Mouse (Mus musculus) frontal cortex, adult (tissue): ENCODE data around the gene Col24a1.

Experiments used
- ATAC-seq: cut with Nextera tagmentation; 2 replicates; pipeline ENCODE4 v1.9.2; 2017; ENCODE audit warnings: mild to moderate bottlenecking, moderate library complexity, mixed read lengths; ENCODE audit not compliant: low TSS enrichment

Gene Col24a1

DNA sequence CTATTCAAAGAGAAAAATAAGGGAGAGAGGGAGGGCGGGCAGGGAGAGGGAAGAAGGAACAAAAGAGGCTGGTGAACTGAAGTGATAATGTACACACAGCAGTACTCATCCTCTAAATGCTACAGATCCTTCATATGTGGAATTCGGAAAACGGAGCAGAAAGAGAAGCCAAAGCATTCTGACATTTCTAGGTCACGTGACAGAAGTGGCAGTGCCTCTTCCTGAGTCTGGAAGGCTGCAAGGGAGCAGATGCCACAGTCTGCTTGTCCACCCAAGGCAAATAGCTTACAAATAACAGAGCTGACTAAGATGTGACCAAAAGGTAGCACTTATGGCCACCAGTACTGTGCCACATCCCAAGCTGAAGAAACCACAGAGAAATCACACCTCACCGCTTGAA, 164.8 kb downstream of the Col24a1 start:
- no peak for ATAC-seq

DNA sequence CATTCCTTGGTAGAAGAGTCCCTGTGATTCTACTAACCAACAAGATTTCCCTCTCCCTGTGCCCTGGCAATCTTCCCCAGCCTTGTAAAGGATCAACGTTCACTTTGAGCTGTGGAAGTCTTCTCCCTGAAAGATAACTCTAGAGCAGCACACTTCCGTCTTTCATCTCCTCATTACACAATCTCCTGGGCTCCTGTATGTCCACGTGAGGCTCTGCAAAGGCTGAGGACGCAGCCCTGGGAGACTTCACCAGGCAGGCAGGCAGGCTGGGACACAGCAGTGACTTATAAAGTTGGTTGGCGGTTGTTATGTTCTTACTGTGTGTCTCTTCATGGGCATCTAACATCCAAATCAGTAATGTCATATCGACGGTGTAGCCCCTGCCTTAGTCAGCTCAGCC, 170.1 kb downstream of the Col24a1 start:
- peak; percentile 88 for ATAC-seq

DNA sequence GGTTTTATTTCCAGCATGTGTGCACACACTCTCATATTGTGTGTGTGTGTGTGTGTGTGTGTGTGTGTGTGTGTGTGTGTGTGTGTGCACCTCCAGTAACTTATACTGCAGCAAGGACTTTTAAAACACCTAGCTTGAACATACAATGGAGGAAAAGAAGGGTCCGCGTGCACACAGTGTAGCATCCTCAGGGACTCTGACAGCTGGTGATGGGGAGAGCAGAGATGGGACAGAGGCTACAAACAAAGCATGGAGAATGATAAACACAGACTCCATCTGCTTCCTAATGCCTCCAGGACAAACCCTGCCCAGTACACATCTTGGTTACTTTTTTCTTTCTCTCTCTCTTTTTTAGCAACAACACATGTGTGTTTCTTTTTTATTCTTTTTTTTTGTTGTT, 171.5 kb downstream of the Col24a1 start:
- ATAC-seq, result no peak

DNA sequence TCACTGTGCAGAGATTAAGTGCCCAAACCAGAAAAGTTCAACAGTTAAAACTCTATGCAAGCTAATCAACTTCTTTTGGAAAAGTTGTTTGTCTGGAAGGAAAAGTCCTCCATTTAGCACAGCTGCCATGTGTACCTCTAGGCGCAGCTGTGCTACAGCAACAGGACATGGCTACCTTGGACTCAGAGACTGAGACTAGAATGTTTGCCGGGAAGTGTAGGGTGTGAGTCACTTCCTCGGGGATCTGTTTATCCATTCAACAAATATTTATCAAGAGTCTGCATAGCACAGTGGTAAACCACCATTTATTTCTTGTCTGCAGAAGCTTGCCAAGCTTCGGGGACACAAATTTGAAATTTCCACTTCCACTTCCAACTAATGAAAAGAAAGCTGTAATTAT, 178.8 kb downstream of the Col24a1 start:
- no peak for ATAC-seq

DNA sequence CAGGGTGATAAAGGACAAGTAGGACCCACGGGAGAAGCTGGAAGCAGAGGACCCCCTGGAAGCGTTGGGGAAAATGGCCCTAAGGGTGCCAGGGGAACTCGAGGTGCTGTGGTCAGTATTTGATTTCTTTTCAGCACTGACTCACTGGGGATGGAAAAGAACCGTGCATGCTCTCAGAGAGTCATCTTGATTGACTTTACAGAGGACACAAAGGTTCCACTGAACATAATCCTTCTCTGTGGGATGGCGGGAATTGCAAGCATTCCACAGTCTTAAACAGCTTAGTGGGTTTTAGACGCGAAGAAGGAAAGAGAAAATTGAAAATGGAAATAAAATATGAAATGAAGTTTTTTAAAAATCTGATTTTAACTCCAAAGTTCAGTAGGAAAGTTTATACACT, 181.9 kb downstream of the Col24a1 start:
- ATAC-seq, result no peak

DNA sequence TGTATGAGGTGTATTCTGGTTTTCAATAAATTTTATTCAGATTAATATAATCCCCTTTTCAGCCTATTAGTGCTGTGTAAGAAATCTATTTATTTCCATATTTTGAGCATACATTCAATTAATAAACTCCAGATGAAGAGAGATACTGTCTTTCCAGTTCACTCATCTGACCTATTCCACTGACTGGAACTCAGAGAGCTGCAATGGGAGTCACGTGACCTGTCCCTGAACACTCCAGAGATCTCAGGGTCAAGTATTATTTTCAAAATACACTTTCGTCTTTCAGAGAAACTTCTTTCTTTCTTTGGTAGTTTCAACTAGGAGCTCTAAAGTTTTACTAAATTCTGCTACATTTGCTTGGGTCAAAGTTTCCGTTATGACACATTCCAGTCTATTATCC, 184.4 kb downstream of the Col24a1 start:
- ATAC-seq, result no peak

DNA sequence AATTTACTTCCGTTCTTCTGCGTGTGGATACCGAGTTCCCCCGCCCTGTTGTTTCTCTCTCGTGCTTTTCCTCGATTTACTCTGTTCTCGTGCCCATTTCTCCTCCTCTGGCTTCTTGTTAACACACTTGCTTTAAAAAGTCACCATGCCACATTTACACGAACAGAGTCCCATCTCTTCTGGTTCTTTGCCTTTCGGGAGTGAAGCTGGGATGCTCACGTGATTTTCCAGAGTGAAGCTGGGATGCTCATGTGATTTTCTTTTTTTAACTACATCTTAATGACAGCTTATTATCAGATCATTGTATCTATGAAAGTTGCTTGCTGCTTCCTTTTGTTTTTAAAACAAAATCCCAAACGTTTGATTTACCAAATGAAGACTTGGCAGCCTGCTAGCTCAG, 184.8 kb downstream of the Col24a1 start:
- no peak for ATAC-seq

DNA sequence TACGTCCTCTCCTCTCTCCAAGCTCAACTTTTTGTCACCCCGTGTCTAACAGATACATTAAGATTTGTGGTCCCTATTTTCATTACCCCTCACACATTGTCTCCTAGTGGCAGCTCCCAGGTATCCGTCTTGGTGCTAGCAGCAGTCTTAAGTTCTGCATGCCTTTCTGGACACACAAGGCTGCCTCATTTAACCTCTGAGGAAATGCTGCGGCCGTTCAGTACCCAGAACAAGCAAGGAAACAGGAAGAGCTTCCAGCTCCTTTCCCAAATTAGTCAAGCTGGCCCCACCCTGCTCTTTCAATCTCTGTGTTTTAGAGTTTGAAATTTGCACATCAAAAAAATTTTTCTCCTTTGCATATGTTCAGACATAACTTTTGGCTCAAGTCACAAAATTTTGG, 186.2 kb downstream of the Col24a1 start:
- ATAC-seq, result no peak

DNA sequence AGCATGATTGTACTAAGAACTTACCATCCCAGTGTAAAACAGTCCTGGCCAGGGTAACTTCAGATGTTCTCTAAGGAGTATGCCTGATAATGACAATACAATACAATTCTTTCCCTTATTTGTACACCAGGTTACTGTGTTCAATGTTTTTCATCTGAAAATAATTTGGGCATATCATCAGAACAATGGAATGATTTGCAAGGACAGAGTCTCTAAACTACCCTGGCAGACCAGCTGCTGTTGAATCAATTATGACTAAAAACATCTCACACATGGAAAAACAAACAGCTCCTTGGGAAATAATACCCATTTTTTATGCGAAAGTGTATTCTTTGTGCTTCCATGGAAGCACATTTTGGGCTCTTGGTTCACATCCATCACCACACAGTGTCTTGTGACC, 198.0 kb downstream of the Col24a1 start:
- ATAC-seq, result no peak

DNA sequence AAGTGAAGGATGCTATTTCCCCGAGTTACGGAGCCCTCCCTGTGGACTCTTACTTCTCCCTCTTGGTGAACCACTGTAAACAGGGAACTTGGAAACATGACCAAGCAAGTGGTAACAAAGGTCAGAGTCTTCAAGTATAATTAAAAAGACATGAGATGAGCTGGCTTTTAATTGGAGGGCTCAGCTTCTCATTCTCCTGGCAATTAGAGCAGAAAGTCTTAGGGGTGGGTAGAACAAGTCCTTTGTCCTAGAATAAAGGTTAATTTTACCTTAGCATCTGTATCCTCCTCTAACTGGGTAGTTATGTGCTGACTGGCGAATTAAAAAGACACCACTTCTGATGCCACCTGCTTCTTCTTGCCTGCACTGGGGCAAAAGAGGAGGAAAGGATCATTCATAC, 199.1 kb downstream of the Col24a1 start:
- no peak for ATAC-seq

DNA sequence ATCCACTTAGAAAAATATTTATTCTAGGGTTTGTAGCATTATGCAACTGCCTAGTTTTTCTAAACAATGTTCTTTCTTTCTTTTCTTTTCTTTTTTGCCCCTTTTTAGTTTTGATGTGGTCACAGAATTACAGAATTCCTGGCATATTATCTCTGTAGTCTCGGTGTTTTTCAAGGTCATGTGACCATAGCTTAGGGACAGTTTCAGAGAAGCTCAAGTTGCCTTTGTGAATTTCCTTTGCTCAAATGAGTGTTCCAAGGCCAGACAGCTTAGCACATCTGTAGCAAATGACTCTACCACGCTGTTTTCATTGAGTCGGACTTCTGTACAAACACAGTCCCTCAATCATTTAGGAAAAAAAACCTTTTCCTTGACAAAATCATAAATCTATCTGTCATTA, 205.9 kb downstream of the Col24a1 start:
- ATAC-seq, result no peak

DNA sequence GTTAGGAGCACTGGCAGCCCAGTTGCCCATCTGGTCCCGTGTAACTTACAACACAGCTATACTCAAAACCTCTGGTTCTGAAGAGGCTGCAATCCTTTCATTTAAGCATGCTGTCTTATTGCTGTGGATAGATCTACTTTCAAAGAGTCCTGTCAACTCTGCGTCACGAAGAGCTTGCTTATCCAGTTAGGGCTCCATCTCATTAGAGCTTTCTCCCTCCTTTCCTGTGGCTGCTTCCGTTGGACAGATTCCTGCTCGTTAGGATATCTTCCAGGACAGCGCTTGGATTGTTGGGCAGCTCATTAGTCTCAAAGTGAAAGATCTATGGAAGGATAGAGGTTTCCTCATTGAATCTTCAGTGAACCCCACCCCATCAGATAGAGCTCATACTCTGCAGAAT, 206.6 kb downstream of the Col24a1 start:
- no peak for ATAC-seq

DNA sequence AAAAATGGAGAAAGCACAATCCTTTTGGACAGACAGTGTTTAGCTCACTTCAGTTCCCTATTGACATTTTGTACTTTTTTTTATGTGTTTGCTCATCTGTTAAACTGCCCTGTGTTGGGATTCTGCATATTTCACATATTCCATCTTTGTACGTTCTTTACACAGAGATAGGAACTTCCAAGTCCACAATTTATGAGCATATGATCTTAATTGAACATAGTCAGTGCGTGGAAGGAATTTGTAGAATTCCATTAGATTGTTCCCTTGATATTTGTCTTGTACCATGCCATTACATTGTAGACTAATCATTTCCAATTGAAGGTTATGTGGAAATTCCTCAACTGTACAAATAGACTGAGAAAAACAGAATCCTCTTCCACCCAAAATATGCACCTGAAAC, 212.6 kb downstream of the Col24a1 start:
- no peak for ATAC-seq

DNA sequence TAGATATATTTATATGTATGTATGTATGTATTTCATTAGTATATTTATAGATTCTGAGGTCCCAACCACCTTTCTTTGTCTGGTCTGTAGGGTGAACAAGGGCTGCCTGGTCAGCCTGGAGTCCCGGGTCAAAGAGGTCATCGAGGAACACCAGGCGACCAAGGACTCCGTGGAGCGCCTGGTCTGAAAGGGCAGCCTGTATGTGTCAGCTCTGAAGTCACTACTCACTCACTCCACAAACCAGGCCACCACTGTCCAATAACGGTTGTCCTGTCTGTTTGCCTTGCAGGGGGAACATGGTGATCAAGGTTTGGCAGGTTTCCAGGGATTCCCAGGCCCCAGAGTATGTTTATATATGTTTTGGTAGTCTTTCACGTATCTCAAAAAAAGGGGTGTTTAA, 216.3 kb downstream of the Col24a1 start:
- no peak for ATAC-seq

DNA sequence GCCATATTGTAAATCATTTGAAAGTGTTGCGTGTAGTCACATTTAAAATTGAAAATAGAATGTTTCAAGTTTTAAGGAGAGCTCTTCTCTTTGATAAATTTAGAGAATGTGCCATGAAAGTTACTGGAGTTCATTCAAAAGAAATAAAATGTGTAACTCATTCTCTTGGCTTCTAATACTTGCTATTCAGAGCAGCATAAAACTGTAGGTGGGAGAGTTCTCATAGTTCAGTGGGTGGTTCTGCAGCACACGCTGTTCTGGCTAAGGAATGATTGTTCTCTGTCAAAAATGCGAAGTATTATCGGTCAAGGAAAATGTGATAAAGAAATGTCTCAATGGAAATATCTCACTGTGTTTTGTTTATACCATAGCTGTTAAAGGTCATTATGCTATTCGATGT, 221.9 kb downstream of the Col24a1 start:
- peak; percentile 77 for ATAC-seq

DNA sequence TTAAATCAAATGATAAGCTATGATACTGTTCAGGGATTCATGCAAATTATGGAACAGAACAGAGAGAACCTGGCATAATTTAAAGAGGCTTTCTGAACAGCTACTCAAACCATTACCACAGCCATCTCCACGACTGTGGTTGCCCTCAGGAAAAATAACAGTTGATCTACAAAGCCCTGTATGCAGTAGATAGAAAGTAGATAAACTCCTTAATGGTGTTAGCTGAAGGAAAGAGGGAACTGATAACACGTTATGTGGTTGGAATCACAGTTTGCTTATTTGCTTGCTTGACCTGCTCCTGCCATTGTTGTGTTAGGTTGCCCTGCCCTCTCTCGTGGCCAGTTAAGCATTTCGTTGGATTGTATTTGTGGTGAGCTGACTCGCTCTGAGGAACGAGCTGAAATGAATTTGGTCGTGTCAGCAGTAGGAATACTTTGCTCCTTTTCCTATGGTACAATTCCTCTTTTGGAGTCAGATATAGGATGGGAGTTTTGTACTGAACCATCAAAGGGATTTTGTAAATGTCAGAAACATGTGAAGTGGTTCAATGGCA, 229.3 kb downstream of the Col24a1 start:
- ATAC-seq, result no peak

DNA sequence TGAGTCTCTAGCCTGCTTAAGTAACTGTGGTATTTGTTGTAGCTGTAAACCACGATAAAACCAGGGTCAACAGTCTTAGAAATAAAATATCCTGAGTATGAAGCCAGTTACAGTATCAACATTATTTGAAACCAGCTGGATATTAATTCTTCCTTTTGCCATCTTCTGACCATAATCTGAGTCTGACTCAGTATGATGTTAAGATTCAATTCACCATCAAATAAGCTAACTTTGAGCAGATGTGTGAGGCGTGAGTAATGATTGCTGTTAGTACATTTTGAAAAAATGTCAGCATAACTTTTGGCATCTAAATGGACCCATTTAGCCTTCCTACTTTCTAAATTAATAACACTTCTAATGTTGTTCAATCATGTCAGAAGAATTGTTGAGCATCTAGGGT, 230.0 kb downstream of the Col24a1 start:
- ATAC-seq, result no peak

DNA sequence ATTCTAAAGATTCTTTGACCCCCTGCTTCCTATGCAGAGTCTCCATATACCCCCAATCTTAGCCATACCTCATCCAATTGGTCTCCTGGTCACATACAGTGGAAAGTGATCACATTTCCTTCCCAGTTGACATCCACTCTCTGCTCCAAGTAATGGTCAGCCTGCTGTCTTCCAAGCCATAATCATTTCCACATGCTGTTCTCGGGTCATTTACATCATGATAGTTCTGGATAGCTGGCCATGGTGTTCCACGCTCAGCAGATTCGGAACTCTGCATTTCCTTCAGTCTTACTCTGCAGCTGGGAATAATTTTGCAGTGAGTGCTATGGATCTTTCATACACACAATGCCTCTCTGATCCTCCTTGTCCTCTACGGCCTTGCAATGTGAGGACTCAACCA, 233.0 kb downstream of the Col24a1 start:
- ATAC-seq, result no peak

DNA sequence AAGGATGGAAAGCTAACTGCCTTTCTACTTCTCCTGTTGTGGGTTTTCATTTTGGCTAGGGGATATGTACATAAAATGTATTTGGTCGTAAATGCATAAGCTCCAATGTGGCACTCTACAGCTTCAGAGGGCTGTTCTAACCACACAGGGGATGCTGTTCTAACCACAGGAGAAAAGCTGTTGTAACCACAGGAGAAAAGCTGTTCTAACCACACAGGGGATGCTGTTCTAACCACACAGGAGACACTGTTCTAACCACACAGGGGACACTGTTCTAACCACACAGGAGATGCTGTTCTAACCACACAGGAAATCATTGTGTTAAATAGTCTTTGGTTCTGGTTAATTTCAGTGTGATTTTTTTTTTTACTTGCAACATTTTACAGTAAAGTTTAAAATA, 245.6 kb downstream of the Col24a1 start:
- no peak for ATAC-seq

DNA sequence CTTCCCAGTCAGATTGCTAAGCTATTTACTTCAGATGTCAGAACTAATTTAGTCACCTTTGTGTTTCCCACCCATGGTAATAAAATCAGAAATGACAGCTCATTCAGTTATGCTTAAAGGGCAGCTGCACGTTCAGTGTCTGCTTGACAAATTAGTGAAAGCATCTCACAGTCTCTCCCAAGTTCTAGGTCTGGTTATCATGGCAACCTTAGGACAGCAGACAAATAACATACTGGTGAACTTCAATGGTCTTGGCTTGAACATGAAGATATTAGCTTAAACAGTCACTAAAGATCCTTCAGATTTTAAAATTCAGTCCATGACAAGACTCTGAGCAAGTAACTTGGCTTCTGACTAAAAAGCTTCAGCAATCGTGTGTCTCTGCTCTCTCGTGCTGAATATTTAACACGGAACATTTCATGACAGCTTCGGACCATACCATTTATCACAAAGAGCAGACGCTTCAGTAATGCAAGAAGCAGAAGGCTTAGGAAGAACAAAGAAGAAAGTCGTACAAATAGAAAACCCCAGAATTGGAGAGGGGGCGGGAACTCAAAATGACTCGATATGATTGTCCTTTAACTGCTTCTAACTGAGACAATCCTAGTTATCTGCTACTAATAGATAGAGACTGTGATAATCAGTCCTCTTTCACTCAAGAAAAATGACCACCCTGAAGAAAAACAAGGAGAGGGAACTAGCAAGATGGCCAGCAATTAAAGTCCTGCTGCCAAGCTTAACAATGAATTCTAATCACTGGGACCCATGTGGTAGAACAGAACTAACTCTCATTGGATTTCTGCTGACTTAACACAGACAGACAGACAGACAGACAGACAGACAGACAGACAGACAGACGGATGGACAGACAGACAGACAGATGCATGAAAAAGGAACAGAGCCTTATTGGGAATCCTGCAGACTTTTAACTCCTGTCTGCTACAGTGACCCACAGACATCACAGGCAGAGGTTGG, 256.5 kb downstream of the Col24a1 start:
- no peak for ATAC-seq

DNA sequence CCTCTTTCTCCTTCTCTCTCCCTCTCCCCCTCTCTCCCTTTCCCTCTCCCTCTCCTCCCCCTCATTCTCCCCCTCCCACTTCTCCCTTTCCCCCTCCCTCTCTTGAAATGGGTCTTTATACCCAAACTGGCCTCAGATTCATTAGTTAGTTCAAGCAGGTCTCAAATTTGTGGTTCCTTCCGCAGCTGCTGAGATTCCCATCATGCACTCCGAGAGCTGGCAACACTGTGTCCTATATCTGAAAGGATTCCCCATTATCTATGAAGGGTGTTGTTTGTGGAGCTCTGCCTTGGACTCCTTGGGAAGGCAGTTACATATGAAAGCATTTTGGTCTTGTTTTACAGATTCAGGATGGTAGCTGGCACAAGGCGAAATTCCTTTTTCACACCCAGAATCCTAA, 257.9 kb downstream of the Col24a1 start:
- no peak for ATAC-seq

DNA sequence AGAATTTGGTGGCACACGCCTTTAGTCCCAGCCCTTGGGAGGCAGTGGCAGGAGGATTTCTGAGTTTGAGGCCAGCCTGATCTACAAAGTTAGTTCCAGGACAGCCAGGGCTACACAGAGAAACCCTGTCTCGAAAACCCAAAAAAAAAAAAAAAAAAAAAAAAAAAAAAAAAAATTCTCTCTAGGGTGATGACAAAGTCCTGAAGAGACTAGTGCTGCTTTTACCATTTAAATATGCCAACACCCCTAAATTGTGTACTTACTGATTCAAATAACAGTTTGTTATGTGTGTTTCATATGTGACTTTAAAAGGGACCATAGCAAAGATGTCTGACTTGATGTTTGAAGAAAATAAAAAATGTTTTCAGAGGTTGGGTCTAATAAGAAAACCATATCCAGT, 262.1 kb downstream of the Col24a1 start:
- ATAC-seq, result no peak

DNA sequence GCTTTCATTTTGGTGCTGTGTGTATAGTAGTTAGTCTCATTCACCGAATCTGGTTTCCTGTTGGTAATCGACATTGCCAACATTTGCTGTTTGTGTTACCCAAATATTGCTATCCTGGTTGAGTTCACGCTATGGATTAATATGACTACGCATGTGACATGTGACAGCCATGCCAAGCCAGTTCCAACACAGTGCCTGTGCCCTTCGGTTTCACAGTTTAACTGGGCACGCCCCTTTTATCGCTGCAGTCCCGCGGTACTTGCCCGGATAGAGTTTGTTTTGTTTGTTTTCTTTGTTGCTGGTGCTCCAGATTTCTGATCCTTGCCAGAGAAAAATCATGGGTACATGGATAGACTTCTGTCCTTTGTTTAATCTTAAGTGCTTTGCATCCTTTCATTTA, 263.9 kb downstream of the Col24a1 start:
- ATAC-seq, result no peak

DNA sequence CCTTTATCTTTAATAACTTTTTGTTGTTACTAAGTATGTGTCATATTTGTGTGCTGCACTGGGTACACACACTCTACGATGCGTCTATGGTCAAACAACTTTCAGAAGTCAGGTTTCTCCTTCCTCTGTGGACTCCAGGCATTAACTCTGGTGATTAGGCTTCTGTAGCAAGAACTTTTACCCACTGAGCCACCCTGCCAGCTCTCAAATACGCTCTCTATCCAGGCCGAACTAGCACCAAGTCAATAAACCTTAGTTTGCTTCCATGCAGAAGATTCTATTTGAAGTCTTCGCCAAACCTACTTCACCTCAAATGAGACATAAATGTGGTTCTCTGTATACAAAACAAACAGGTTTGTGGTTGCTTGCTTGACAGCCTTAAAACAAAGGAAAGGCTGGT, 267.4 kb downstream of the Col24a1 start:
- no peak for ATAC-seq
